Mouse (Mus musculus) spleen, adult 2 months (tissue): ENCODE results near the gene Mpo. TPM values are rescaled to one million over a fixed set of nuclear protein-coding genes. Genes with fewer than 3 reads are reported as not detected.

ENCODE experiments used
- DNase-seq, 2 experiments: peaks; one replicate each; pipeline versions ENCODE4 v3.0.0 to v3.0.0-alpha.2; 2012 to 2021; ENCODE audit warnings: low spot score in 2 of 2, low read depth in 1 of 2
- H3K27ac ChIP-seq: fragments of 200-500 bp; 2 replicates; pipeline ENCODE4 v1.5.1; 2012; ENCODE audit warnings: low read length, inconsistent platforms; ENCODE audit not compliant: insufficient read depth
- H3K27me3 ChIP-seq: fragments of 200-500 bp; 2 replicates; pipeline ENCODE4 v1.6.1; 2012; ENCODE audit warnings: mild to moderate bottlenecking, moderate library complexity, low read length, inconsistent platforms; ENCODE audit not compliant: control insufficient read depth, insufficient read depth
- H3K36me3 ChIP-seq: fragments of 200-500 bp; 2 replicates; pipeline ENCODE4 v1.6.1; 2012; ENCODE audit warnings: mild to moderate bottlenecking, low read length, inconsistent platforms; ENCODE audit not compliant: control insufficient read depth, insufficient read depth
- H3K4me1 ChIP-seq: fragments of 200-500 bp; 2 replicates; pipeline ENCODE4 v1.6.1; 2011; ENCODE audit warnings: inconsistent platforms; ENCODE audit not compliant: control insufficient read depth, insufficient read depth, insufficient read length
- H3K4me3 ChIP-seq: fragments of 200-500 bp; 2 replicates; pipeline ENCODE4 v1.5.1; 2011; ENCODE audit warnings: mild to moderate bottlenecking, inconsistent platforms; ENCODE audit not compliant: insufficient read depth, insufficient read length; ENCODE audit errors: extremely low read depth
- CTCF ChIP-seq: fragments of 200-500 bp; IDR thresholded peaks from 2 replicates; pipeline ENCODE4 v1.5.1; 2011; ENCODE audit warnings: mild to moderate bottlenecking, inconsistent platforms; ENCODE audit not compliant: insufficient read depth, insufficient read length, insufficient replicate concordance; ENCODE audit errors: extremely low read depth
- POLR2A ChIP-seq: fragments of 200-500 bp; IDR thresholded peaks from 2 replicates; pipeline ENCODE4 v1.6.1; 2011; ENCODE audit warnings: low read depth, low read length, inconsistent platforms
- WGBS: fragments of 180-500 bp; shearing (Covaris S2); methylation state at CpG from one replicate; pipeline ENCODE4 v1.1.7; 2018; 5-methylcytosine and 5-hydroxymethylcytosine counted together
- polyA plus RNA-seq: library from polyadenylated mRNA; depleted of rRNA; stranded (reverse); fragments of >200 nt; gene quantifications from 2 replicates; pipeline ENCODE4 v1.2.3, GENCODE M21; 2012

Gene Mpo
- polyA plus RNA-seq, 1 experiment: 21.9 TPM

GRCm38 (mm10) chr11:87770989-87771388 is 22.4 kb upstream of the Mpo start:
- no peak overlapping the region for H3K4me3 ChIP-seq
- peak; percentile 60 to 84 for DNase-seq
- 55% methylated on average over 3 of the region's 3 CpGs for WGBS
- TF ChIP-seq POLR2A (no peak), CTCF (peak; percentile 95; the same call in 1 of the 2 replicates)
- no peak overlapping the region for H3K27ac ChIP-seq
- no peaks in the 10 kb centered on the region for H3K27me3 ChIP-seq
- H3K36me3 ChIP-seq: no peaks in the 10 kb centered on the region
- no peaks in the 10 kb centered on the region for H3K4me1 ChIP-seq

GRCm38 (mm10) chr11:87772354-87772753 is 21.0 kb upstream of the Mpo start:
- Histone ChIP-seq H3K4me3 (no peak overlapping the region), H3K27ac (no peak overlapping the region), H3K27me3 (no peaks in the 10 kb centered on the region), H3K36me3 (no peaks in the 10 kb centered on the region), H3K4me1 (no peaks in the 10 kb centered on the region)
- TF ChIP-seq POLR2A (no peak), CTCF (no peak)
- DNase-seq: no peak
- 94% methylated on average over 3 of the region's 3 CpGs for WGBS

- WGBS: 54% methylated on average over 28 of the region's 32 CpGs
- Histone ChIP-seq H3K27me3 (no peaks in the 10 kb centered on the region), H3K27ac (no peak overlapping the region), H3K4me3 (no peak overlapping the region; the same call in 1 of the 2 replicates), H3K4me1 (no peaks in the 10 kb centered on the region; the same call in 1 of the 2 replicates), H3K36me3 (no peaks in the 10 kb centered on the region)
- no peak for DNase-seq
- no peak for TF ChIP-seq CTCF
- no peak for TF ChIP-seq POLR2A
Observed at GRCm38 (mm10) chr11:87778100-87778765, 15.1 kb upstream of the Mpo start.

- DNase-seq: no peak
- Histone ChIP-seq H3K4me3 (no peak overlapping the region), H3K27ac (no peak overlapping the region), H3K36me3 (no peaks in the 10 kb centered on the region), H3K4me1 (no peaks in the 10 kb centered on the region; the same call in 1 of the 2 replicates), H3K27me3 (no peaks in the 10 kb centered on the region)
- no peak for TF ChIP-seq CTCF
- no peak for TF ChIP-seq POLR2A
- WGBS: 79% methylated on average over 12 of the region's 12 CpGs
Observed at GRCm38 (mm10) chr11:87778915-87779314, 14.5 kb upstream of the Mpo start.

- H3K27me3 ChIP-seq: no peaks in the 10 kb centered on the region
- no peak for DNase-seq
- no peak for TF ChIP-seq POLR2A
- no peak for TF ChIP-seq CTCF
- H3K36me3 ChIP-seq: no peaks in the 10 kb centered on the region
- H3K27ac ChIP-seq: no peak overlapping the region
- H3K4me3 ChIP-seq: no peak overlapping the region
- WGBS: 72% methylated on average over 4 of the region's 4 CpGs
- no peaks in the 10 kb centered on the region; the same call in 1 of the 2 replicates for H3K4me1 ChIP-seq
Observed at GRCm38 (mm10) chr11:87779392-87779791, 14.0 kb upstream of the Mpo start.

- Histone ChIP-seq H3K27ac (no peak overlapping the region), H3K4me3 (no peak overlapping the region), H3K36me3 (no peaks in the 10 kb centered on the region), H3K27me3 (no peaks in the 10 kb centered on the region), H3K4me1 (no peaks in the 10 kb centered on the region; the same call in 1 of the 2 replicates)
- TF ChIP-seq POLR2A: no peak
- TF ChIP-seq CTCF: no peak
- 91% methylated on average over 8 of the region's 8 CpGs for WGBS
- DNase-seq: no peak
Observed at GRCm38 (mm10) chr11:87780130-87780529, 13.3 kb upstream of the Mpo start.

GRCm38 (mm10) chr11:87790088-87790487 is 3.3 kb upstream of the Mpo start:
- no peaks in the 10 kb centered on the region for H3K27me3 ChIP-seq
- no peaks in the 10 kb centered on the region for H3K4me1 ChIP-seq
- TF ChIP-seq POLR2A (no peak), CTCF (no peak)
- WGBS: 62% methylated on average over 6 of the region's 6 CpGs
- no peak overlapping the region for H3K4me3 ChIP-seq
- DNase-seq: no peak
- no peak overlapping the region for H3K27ac ChIP-seq
- no peaks in the 10 kb centered on the region for H3K36me3 ChIP-seq
